Mouse (Mus musculus) Muller cell, postnatal 12 days (primary cell): Measurements from ENCODE around the gene Ms4a14.
"Not testable (repeated sequence)": the region's sequence is repeated elsewhere in the genome, so short reads cannot be mapped to it uniquely, and the experiment has no call there.

Experiments
- DNase-seq: peaks from one replicate; pipeline ENCODE4 v3.0.0-alpha.2; 2015; ENCODE audit errors: inconsistent ontology term

Ms4a14 gene

GRCm38 (mm10) chr19:11263549-11263948 is 50.7 kb downstream of the Ms4a14 start:
- no peak for DNase-seq

GRCm38 (mm10) chr19:11262932-11263331 is 51.3 kb downstream of the Ms4a14 start:
- DNase-seq, result not testable (repeated sequence)

GRCm38 (mm10) chr19:11261522-11261921 is 52.7 kb downstream of the Ms4a14 start:
- DNase-seq, result no peak
